Mouse (Mus musculus) embryonic fibroblast, embryonic 13.5 days (primary cell): ENCODE results near the gene Cacybp. TPM values are rescaled to one million over a fixed set of nuclear protein-coding genes. Genes with fewer than 3 reads are reported as not detected.

Source experiments
- H3K27ac ChIP-seq: 2 replicates; pipeline ENCODE4 v1.5.1; 2012; ENCODE audit warnings: low read length, control low read depth, inconsistent platforms; ENCODE audit not compliant: insufficient read depth
- H3K4me1 ChIP-seq: 2 replicates; pipeline ENCODE4 v1.6.1; 2011; ENCODE audit warnings: low read length; ENCODE audit not compliant: control insufficient read depth, insufficient read depth
- H3K4me3 ChIP-seq: 2 replicates; pipeline ENCODE4 v1.5.1; 2011; ENCODE audit warnings: mild to moderate bottlenecking, control low read depth, low read length; ENCODE audit not compliant: insufficient read depth
- CTCF ChIP-seq: IDR thresholded peaks from 2 replicates; pipeline ENCODE4 v1.5.1; 2011; ENCODE audit warnings: mild to moderate bottlenecking, control low read depth, low read length, moderate library complexity, borderline replicate concordance; ENCODE audit not compliant: insufficient read depth
- POLR2A ChIP-seq: IDR thresholded peaks from 2 replicates; pipeline ENCODE4 v1.6.1; 2011; ENCODE audit warnings: low read depth, mild to moderate bottlenecking, control low read depth, low read length, moderate library complexity
- polyA plus RNA-seq: library from polyadenylated mRNA; stranded (reverse); fragments of >200 nt; gene quantifications from 2 replicates; pipeline ENCODE4 v1.2.4, GENCODE M21; 2011; ENCODE audit warnings: low read depth; ENCODE audit not compliant: missing spikeins, insufficient read length

Cacybp gene
- polyA plus RNA-seq, 1 experiment, result 138 TPM

DNA sequence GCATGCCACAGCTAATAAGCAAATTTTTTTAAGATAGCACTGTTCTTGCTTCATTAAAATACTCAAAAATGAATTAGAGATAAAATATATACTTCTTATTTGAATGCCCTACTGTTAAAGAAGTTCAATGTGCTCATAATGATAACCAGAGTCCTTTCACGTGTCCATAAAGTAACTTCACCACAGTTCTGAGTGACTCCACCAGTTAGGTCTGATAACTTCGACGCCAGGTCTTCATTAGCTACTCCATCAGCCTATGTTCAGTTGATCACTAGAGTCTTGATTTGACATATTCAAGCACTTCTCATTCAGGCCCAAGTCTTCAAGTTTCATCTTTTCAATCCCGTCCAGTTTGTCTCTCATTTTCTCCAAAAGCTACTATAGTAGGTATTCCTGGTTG, 14.5 kb upstream of the Cacybp start:
- no peak overlapping the region for H3K4me3 ChIP-seq
- peaks cover 5% of the 10 kb centered on the region; the same call in 1 of the 2 replicates for H3K4me1 ChIP-seq
- TF ChIP-seq CTCF, result no peak
- no peak for TF ChIP-seq POLR2A
- no peak overlapping the region for H3K27ac ChIP-seq

DNA sequence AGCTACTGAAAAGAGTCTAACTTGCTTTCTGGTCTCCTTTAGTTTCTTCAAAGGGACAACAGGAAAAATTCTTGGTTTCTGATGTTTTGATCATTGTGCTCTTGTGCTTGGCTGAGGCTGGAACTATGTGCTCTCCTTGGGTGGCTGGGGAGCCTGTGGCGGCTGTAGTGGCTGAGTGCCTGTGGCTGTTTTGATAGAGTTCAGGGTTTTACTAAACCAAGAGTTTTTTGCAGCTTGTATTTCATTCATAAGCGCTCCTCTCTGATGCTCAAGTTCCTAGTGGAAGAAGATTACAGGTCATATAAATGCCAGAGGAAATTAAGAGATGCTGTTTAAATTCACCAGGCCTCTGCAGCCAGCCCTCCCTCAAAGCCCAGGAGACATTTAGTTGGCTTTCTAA, 11.4 kb upstream of the Cacybp start:
- Histone ChIP-seq H3K4me3 (no peak overlapping the region), H3K27ac (no peak overlapping the region), H3K4me1 (no peaks in the 10 kb centered on the region)
- no peak for TF ChIP-seq CTCF
- no peak for TF ChIP-seq POLR2A

DNA sequence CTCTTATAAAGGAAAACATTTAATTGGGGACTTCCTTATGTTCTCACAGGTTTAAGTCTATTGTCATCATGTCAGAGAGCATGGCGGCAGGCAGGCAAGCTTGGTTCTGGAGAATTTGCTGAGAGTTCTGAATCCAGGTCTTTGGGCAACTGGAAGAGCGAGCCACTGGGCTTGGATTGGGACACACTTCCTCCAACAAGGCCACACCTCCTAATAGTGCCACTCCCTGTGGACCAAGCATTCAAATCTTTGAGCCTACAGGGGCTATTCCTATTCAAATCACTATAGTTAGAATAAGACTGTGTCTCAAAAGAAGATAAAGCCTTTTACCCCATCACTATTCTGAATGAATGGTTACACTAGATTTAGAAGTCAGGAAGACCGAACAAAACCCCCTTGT, 5.2 kb upstream of the Cacybp start:
- no peak for TF ChIP-seq CTCF
- TF ChIP-seq POLR2A, result no peak
- no peak overlapping the region for H3K27ac ChIP-seq

DNA sequence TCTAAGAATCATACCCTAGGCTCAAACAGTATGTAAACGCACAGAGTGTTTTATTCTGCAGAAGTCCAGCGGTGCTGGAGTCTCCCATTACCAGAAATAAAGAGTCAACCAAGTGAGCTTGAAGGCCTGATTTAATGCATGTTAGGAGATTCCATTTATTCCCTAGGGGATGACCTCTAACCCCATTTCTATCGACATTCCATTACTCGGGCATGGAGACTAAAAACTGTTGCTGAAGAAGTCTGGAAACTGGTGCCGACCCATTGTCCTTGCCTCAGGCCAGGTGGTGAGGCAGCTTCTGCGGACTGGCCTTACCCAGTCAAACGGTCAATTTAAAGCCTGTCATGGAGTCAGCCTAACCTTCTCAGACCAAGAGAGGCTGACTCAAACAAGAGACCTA, 1.5 kb upstream of the Cacybp start:
- TF ChIP-seq CTCF, result no peak
- no peak for TF ChIP-seq POLR2A
- no peak overlapping the region for H3K4me3 ChIP-seq
- no peak overlapping the region for H3K27ac ChIP-seq

More for the DNA sequence above, 5.2 kb upstream of the Cacybp start:
- H3K4me1 ChIP-seq, result no peaks in the 10 kb centered on the region
- no peak overlapping the region for H3K4me3 ChIP-seq

DNA sequence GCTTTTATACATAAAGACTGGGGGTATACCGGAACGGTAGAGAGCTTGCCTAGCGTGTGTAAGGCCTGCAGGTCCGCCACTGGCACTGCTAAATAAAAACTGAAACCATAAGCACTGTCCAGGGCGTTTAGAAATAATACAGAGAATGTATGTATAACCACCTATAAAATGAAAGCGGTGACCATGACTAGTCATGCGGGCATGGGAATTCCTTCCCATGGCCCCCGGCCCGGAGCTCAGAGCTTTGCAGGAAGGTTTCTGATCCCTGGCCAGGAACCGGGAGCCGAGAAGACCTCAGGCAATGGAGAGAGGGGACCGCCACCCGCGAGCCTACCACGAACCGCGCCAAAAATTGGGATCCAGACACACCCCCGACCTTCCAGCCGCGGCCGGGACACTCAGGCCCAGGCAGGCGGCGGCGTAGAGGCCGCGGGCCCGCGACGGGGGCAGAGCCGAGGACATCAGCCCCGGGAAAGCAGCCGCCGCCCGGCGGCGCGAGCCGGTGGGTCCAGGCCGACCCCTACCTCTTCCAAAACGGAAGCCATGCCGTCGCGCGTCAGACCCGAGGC, 468 bp downstream of the Cacybp start:
- peak overlapping the region; percentile 58 for H3K4me3 ChIP-seq
- peak overlapping the region; percentile 78 for H3K27ac ChIP-seq
- peaks cover 7% of the 10 kb centered on the region; the same call in 1 of the 2 replicates for H3K4me1 ChIP-seq
- TF ChIP-seq CTCF (no peak), POLR2A (no peak)

More for the DNA sequence above, 1.5 kb upstream of the Cacybp start:
- peaks cover 6% of the 10 kb centered on the region; the same call in 1 of the 2 replicates for H3K4me1 ChIP-seq

DNA sequence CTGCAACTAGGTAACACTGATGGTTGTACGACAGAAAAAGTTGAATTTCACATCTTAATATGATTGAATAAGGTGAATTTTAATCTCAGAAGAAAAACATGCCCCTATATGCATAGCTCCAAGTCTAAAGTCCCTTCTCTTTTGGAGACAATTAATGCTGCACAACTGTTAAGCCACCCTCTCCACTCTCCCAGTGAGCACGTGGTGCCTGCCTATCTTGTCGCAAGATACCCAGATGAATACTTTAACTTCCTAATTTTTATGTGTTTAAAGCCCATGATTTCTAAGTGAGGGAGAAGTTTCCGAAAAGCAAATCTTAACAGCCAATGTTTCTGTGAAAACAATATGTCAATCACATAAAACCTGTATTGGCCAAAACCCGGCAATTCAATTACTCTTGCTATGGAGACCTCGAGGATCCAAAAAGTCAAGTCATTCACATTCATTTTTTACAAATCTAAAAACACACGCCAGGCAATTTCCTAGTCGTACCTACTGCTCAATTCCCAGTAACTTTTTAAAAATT, 1.0 kb downstream of the Cacybp start:
- Histone ChIP-seq H3K4me1 (peaks cover 7% of the 10 kb centered on the region; the same call in 1 of the 2 replicates), H3K27ac (peak overlapping the region; percentile 78), H3K4me3 (peak overlapping the region; percentile 58)
- TF ChIP-seq POLR2A, result no peak
- no peak for TF ChIP-seq CTCF

DNA sequence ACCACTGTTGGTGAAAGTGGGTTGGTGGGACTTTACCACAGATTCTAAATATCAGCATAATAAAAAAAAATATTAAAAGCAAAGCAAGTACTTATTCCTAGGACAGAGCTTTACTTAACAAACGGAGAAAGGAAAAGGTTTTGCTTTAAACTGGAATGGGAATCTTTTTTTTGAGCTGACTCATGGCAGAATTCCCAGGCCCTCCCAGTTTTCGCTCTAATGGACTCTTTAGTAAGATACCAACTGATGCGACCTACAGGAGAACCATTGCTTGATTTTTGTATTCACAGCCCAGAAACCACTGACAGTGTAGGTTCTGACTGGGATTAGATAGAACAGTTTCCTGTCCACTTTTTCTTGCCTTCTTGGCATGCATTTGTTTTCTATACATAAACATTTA, 2.1 kb downstream of the Cacybp start:
- Histone ChIP-seq H3K27ac (no peak overlapping the region), H3K4me1 (peaks cover 7% of the 10 kb centered on the region; the same call in 1 of the 2 replicates), H3K4me3 (peak overlapping the region; percentile 58)
- TF ChIP-seq CTCF (no peak), POLR2A (no peak)

DNA sequence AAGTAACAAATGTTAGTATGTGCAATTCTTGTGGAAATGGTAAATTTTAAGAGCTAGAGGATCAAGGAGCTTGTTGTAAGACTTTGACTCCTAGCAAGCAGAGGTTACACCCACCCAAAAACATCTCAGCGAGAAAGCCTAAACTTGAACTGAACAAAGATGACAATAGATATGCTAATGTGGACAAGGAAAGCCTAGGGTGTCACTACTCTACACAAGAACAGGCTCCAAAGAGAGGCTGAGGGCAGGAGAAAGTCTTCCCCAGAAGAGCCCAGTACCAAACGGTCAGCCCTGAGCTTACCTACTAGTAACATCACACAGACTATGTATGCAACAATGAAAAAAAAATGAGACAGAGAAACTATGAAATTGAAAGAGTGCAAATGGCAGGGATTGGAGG, 2.8 kb downstream of the Cacybp start:
- H3K4me3 ChIP-seq, result peak overlapping the region; percentile 15; the same call in 1 of the 2 replicates

DNA sequence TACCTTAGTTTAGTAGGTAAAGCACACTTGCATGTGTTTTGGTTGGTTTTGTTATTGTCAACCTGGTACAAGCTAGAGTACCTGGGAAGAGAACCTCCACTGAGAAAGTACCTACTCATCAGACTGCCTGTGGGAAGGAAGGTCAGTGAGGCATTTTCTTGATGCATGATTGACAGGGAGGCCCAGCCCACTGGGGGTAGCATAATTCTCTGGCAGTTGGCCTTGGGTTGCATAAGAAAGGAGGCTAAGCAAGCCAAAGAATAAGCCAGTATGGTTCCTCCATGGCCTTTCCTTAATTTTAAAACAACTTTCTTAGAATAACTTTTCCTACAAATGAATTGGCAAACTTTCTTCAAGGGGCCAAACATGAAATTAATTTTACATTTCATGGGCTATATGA, 7.2 kb downstream of the Cacybp start:
- Histone ChIP-seq H3K4me3 (no peak overlapping the region), H3K4me1 (peaks cover 11% of the 10 kb centered on the region), H3K27ac (no peak overlapping the region)
- TF ChIP-seq POLR2A (no peak), CTCF (no peak)

More for the DNA sequence above, 2.8 kb downstream of the Cacybp start:
- peaks cover 7% of the 10 kb centered on the region; the same call in 1 of the 2 replicates for H3K4me1 ChIP-seq
- no peak overlapping the region for H3K27ac ChIP-seq
- no peak for TF ChIP-seq POLR2A
- TF ChIP-seq CTCF, result no peak

DNA sequence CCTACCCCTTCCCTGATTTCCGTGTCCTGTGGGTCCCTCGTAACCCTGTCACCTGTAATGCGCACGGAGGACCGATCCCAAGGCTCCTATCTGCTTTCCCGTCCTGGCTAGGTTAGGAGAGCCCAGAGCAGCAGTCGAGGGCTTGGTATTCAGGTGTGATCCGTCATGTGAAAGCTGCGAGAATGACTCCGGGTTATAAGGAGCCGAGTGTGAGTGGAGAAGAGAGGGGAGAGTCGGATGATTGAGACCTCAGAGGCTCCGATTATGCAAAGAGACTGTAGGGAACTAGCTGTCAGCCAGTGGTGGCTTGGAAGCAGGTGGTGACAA, 17.4 kb downstream of the Cacybp start:
- H3K4me1 ChIP-seq, result no peaks in the 10 kb centered on the region
- H3K27ac ChIP-seq, result peak overlapping the region; percentile 19
- peak overlapping the region; percentile 87 for H3K4me3 ChIP-seq
- TF ChIP-seq POLR2A, result no peak
- TF ChIP-seq CTCF, result no peak
